Mouse (Mus musculus) spleen, adult 2 months (tissue): ENCODE measurements around the gene Lkaaear1.

Experiments used
- CTCF ChIP-seq: fragments of 200-500 bp; IDR thresholded peaks from 2 replicates; pipeline ENCODE4 v1.5.1; 2011; ENCODE audit warnings: mild to moderate bottlenecking, inconsistent platforms; ENCODE audit not compliant: insufficient read depth, insufficient read length, insufficient replicate concordance; ENCODE audit errors: extremely low read depth
- POLR2A ChIP-seq: fragments of 200-500 bp; IDR thresholded peaks from 2 replicates; pipeline ENCODE4 v1.6.1; 2011; ENCODE audit warnings: low read depth, low read length, inconsistent platforms

DNA sequence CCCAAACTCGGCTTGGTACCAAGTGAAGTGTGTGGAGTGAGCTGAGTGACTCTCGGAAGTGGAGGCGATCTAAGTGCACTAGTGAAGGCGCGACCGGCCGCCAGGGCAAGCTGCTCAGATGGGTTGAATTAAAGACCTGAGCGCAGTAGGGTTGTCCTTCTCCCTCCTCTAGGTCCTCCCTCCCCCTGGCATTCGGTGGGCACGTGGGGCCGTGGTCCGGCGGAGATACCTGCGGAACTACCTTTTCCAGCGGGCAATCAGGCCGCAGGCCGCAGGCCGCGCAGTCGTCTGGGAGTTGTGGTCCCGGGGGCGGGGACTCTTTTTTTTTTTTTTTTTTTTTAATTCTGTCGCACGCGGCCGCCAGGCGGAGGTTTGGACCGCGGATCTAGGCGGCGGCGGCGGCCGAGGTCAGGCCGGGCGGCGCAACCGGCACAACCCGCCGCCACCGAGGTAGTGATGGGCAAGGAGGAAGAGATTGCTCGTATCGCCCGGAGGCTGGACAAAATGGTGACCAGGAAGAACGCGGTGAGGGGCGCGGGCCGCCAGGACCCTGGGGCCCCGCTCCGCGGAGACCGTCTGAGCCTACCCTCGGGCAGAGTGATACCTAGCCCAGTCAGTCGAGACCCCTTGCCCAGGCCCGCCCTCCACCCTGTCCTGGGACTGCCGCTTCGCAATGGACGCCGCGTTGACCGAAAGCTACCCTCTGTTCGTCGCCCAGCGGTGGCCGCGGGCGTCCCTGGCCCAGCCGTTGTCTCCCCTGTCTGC, 18.1 kb downstream of the Lkaaear1 start, which contains the start of gene Tcea2:
- TF ChIP-seq CTCF, result 0 out of 2 replicates have a peak, but pooled peaks have one; percentile 14
- 0 out of 2 replicates have a peak, but pooled peaks have one; percentile 13 for TF ChIP-seq POLR2A
